Mouse (Mus musculus) lung, embryonic 16.5 days (tissue): ENCODE data around the gene Thsd4. TPM values are rescaled to one million over a fixed set of nuclear protein-coding genes. Genes with fewer than 3 reads are reported as not detected.

Source experiments
- ATAC-seq: fragments of 200-750 bp; cut with Nextera tagmentation; 2 replicates; pipeline ENCODE4 v1.8.0; 2017; ENCODE audit warnings: low read depth, mild to moderate bottlenecking, moderate library complexity
- H3K27ac ChIP-seq: fragments of 300-500 bp; sonication (generic); 2 replicates; pipeline ENCODE4 v1.5.1; 2014; ENCODE audit warnings: mild to moderate bottlenecking, control low read depth, low read length
- H3K27me3 ChIP-seq: fragments of 300-500 bp; sonication (generic); 2 replicates; pipeline ENCODE4 v1.6.1; 2014; ENCODE audit warnings: low read depth, low read length, mixed read lengths; ENCODE audit not compliant: control insufficient read depth, insufficient read depth
- H3K36me3 ChIP-seq: fragments of 300-500 bp; sonication (generic); 2 replicates; pipeline ENCODE4 v1.6.1; 2014; ENCODE audit warnings: low read length; ENCODE audit not compliant: control insufficient read depth, insufficient read depth
- H3K4me1 ChIP-seq: fragments of 300-500 bp; sonication (generic); replicated peaks from 2 replicates; pipeline ENCODE4 v1.6.1; 2014; ENCODE audit warnings: low read length, mixed read lengths; ENCODE audit not compliant: control insufficient read depth, insufficient read depth
- H3K4me2 ChIP-seq: fragments of 300-500 bp; sonication (generic); 2 replicates; pipeline ENCODE4 v1.6.1; 2014; ENCODE audit warnings: low read depth, low read length, control low read depth
- H3K4me3 ChIP-seq: fragments of 300-500 bp; sonication (generic); 2 replicates; pipeline ENCODE4 v1.5.1; 2014; ENCODE audit warnings: mild to moderate bottlenecking, low read length, control low read depth
- H3K9ac ChIP-seq: fragments of 300-500 bp; sonication (generic); 2 replicates; pipeline ENCODE4 v1.6.1; 2014; ENCODE audit warnings: low read length, control low read depth
- H3K9me3 ChIP-seq: fragments of 300-500 bp; sonication (generic); 2 replicates; pipeline ENCODE4 v1.6.1; 2016; ENCODE audit warnings: low read length; ENCODE audit not compliant: control insufficient read depth
- WGBS: fragments of 180-500 bp; shearing (Covaris S2); extraction: QIAGEN DNeasy Blood & Tissue Kit; methylation state at CpG from one replicate; pipeline ENCODE4 v1.1.7; 2014; 5-methylcytosine and 5-hydroxymethylcytosine counted together
- polyA plus RNA-seq: library from polyadenylated mRNA; unstranded; fragments of >200 nt; fragmentation: Nextera tagmentation; extraction: Ambion mirVana; gene quantifications from 2 replicates; pipeline ENCODE4 v1.2.1, GENCODE M21; 2015

Thsd4 gene
- polyA plus RNA-seq, 1 experiment from 2014 or later, result 6.4 TPM

DNA sequence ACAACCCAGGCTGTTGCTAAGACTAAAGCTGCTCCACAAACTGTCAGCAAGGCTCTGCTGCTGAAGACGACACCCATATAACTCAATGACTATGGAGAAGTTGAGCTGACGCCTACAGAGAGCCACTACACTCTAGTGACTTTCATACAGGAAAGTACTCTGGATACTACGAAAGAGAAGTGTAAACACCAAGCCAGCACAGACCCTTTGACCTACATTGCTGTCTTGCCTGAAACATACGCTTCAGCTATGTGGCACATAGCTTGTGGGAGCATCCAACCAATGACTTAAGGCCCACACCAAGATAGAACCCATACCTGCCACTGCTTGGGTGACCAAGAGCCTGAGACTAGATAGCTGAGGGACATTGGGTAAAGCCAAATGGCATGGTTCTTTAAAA, 141.3 kb downstream of the Thsd4 start:
- Histone ChIP-seq H3K4me3 (no peak overlapping the region), H3K4me1 (peaks cover 5% of the 10 kb centered on the region; the same call in 1 of the 2 replicates), H3K9ac (no peak overlapping the region), H3K9me3 (no peaks in the 10 kb centered on the region), H3K36me3 (no peaks in the 10 kb centered on the region), H3K4me2 (no peak overlapping the region), H3K27me3 (no peaks in the 10 kb centered on the region), H3K27ac (no peak overlapping the region)
- ATAC-seq, result no peak
- WGBS, result 69% methylated on average over 4 of the region's 4 CpGs

DNA sequence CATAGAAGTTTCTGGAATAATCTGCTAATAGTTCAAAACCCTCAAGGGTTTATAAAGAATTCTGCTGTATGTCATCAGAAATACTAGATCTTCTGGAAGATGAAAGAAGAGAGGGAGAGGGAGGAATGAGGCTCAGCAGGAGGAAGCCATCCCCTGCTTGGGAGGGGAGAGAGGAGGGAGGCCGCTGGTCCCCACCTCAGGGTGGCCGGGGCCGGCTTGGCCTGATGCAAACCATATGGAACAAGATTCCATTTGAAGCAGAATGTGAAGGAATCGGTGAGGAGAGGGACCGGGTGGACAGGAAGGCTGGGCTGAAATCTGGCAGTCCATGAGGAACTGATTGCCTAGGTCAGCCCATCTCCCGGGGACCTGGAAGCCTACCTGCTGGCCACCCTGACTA, 143.6 kb downstream of the Thsd4 start:
- 55% methylated on average over 6 of the region's 6 CpGs for WGBS
- Histone ChIP-seq H3K36me3 (no peaks in the 10 kb centered on the region), H3K4me1 (peaks cover 9% of the 10 kb centered on the region; the same call in 1 of the 2 replicates), H3K27me3 (no peaks in the 10 kb centered on the region), H3K4me2 (no peak overlapping the region), H3K9me3 (no peaks in the 10 kb centered on the region), H3K4me3 (no peak overlapping the region), H3K9ac (no peak overlapping the region), H3K27ac (no peak overlapping the region)
- no peak for ATAC-seq

DNA sequence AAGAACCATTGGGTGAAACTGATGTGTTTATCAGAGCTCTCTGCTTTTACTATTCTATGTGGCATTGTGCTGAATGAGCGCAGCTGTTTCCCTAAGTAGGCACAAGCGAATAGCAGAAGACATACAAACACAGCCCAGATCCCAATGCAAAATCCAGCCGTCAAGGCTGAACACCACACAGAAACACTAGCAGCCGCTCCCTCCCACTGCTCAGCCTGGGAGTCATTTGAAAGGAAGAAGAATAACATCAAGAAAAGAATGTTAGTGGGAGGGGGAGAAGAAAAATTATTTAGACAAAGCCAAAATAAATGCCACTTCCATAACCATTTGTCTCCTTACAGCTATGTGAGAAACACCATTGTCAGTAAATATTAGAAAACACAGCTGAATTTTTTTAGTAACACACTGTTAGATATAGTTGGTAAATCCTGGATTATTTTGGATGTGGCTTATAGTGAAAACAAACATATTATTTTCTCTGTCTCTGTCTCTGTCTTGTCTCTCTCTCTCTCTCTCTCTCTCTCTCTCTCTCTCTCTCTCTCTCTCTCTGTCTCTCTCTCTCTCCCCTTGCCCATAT, 148.6 kb downstream of the Thsd4 start:
- peaks cover 19% of the 10 kb centered on the region for H3K4me1 ChIP-seq
- H3K9ac ChIP-seq, result no peak overlapping the region
- H3K27me3 ChIP-seq, result no peaks in the 10 kb centered on the region
- no peak overlapping the region for H3K4me3 ChIP-seq
- 49% methylated on average over 4 of the region's 4 CpGs for WGBS
- no peaks in the 10 kb centered on the region for H3K9me3 ChIP-seq
- peak; percentile 91 for ATAC-seq
- no peak overlapping the region for H3K4me2 ChIP-seq
- H3K36me3 ChIP-seq, result no peaks in the 10 kb centered on the region
- peak overlapping the region; percentile 67 for H3K27ac ChIP-seq

DNA sequence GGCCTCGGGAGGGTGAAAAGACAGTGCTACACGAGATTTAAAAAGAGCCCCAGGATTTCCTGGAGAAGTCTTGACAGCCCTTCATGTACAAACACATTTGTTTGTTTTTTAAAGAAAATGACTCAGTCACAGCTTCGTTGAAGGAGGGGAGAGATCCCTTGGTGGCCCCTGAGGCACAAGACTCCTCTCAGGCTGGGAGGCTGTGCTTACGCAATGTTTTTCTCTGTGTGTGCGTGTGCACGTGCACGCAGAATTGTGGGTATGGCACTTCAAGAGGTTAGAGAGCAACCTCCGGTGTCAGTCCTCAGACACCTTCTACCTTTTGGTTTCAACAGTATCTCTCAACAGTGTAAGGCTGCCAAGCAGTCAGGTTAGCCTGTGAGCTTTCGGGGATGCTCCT, 153.3 kb downstream of the Thsd4 start:
- Histone ChIP-seq H3K4me3 (no peak overlapping the region), H3K27ac (no peak overlapping the region), H3K27me3 (no peaks in the 10 kb centered on the region), H3K9me3 (no peaks in the 10 kb centered on the region), H3K9ac (no peak overlapping the region), H3K4me1 (peaks cover 20% of the 10 kb centered on the region), H3K36me3 (no peaks in the 10 kb centered on the region), H3K4me2 (no peak overlapping the region)
- no peak for ATAC-seq
- 34% methylated on average over 9 of the region's 9 CpGs for WGBS

DNA sequence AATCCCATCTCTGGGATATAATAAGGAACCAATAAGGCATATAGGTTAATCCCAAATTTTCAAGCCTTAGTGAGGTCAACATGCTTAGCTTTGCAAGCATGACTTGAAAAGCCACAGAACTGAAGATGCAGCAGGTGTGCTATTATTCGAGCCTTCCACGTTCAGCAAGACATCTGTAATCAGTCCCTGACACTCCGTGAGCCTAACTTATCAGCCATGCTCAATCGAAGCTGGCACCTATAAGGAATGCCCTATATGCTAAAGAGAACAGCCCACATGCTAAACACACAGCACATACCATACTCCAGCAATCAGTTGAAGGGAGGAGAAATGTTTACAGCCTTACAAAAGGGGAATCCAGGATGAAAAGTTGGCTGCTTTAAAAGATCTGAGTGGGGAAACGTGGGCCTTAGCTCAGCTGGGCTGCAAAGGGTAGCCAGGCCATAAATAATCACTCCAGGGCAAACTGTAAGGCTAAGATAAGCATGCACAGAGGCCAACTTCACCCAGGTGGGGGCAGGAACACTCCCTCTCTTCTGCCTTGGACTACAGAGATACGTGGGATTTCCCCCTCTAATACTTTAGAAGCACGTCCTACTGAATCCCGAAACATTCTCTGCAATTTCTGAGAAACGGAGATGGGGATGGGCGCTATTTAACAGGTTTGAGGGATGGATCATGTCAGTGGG, 154.1 kb downstream of the Thsd4 start:
- Histone ChIP-seq H3K9me3 (no peaks in the 10 kb centered on the region), H3K4me2 (no peak overlapping the region), H3K36me3 (no peaks in the 10 kb centered on the region), H3K9ac (no peak overlapping the region), H3K27ac (no peak overlapping the region), H3K27me3 (no peaks in the 10 kb centered on the region), H3K4me1 (peaks cover 17% of the 10 kb centered on the region), H3K4me3 (no peak overlapping the region)
- WGBS, result 59% methylated on average over 10 of the region's 10 CpGs
- ATAC-seq, result no peak

DNA sequence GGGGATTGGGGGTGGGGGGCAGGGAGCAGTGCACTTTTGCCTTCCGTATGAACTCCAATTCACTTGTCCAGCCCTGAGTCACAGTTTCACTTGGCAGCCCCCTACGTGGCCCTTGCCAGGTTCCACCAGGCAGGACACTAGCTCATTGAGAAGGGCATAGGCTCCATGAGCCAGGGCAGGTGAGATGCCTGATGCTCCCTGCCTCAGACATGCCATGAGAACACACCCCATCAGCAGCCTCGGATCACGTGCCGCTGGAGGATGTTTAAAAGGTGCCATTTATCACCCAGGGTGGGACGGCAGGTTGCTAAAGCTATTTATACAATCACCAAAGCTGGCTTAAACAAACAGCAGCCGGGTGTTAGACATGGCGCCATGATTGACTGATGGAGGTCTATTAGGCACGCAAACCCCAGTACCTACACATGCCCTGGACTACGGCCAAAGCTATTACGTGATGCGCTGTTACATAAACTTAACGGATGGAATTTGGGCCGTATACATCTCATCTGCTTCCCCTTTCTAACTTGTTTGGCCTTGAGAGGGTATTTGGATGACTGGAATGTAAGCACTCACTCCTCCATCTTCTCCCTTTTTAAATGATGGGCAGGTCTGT, 157.6 kb downstream of the Thsd4 start:
- H3K27ac ChIP-seq, result no peak overlapping the region
- no peaks in the 10 kb centered on the region for H3K27me3 ChIP-seq
- 16% methylated on average over 14 of the region's 14 CpGs for WGBS
- H3K4me3 ChIP-seq, result no peak overlapping the region
- H3K4me1 ChIP-seq, result peaks cover 12% of the 10 kb centered on the region
- no peak overlapping the region for H3K9ac ChIP-seq
- no peak overlapping the region for H3K4me2 ChIP-seq
- no peaks in the 10 kb centered on the region for H3K36me3 ChIP-seq
- ATAC-seq, result 0 out of 2 replicates have a peak, but pooled peaks have one; percentile 30
- no peaks in the 10 kb centered on the region for H3K9me3 ChIP-seq

DNA sequence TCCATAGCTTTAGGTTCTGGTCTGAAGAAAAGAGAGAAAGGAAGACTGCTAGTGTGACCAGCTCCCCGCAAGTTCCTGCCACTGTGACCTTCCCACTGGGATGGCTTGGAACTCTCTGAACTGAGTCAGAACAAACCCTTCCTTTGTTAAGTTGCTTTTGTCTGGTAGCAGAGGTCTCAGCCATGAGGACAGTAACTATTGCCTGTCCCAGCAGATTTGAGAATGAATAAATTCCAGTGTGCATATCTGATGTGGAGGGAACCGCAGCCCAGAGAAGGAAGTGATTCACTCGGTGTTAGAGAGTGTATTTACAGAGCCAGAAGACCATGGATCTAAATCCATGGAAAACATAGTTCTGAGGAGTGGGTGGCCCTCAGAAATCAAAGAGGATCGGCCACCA, 169.5 kb downstream of the Thsd4 start:
- WGBS, result 73% methylated on average over 4 of the region's 4 CpGs
- H3K27ac ChIP-seq, result no peak overlapping the region
- H3K4me1 ChIP-seq, result peaks cover 8% of the 10 kb centered on the region
- H3K9ac ChIP-seq, result no peak overlapping the region
- no peaks in the 10 kb centered on the region for H3K36me3 ChIP-seq
- no peaks in the 10 kb centered on the region for H3K9me3 ChIP-seq
- no peaks in the 10 kb centered on the region for H3K27me3 ChIP-seq
- no peak for ATAC-seq
- H3K4me3 ChIP-seq, result no peak overlapping the region
- no peak overlapping the region for H3K4me2 ChIP-seq

DNA sequence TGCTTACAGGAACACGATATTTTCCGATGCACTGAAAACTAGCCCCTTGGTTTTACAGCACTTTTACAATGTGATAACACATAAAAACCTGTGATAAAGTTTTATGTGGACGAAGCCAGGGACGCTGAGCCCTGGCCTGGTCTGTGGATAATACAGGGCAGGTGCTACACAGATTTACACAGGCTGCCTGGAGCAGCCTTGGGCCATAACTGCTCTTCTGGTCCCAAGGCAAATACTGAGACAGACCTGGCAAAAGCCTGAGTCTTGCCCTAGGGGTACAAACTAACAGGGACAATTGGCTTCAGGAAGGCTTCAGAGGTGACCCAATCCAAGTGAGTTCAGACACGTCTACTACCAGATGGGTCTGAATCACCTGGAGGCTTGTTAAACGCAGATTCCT, 170.7 kb downstream of the Thsd4 start:
- Histone ChIP-seq H3K27ac (no peak overlapping the region), H3K27me3 (no peaks in the 10 kb centered on the region), H3K4me3 (no peak overlapping the region), H3K4me1 (peaks cover 10% of the 10 kb centered on the region), H3K4me2 (no peak overlapping the region), H3K9me3 (no peaks in the 10 kb centered on the region), H3K9ac (no peak overlapping the region), H3K36me3 (no peaks in the 10 kb centered on the region)
- ATAC-seq, result no peak
- WGBS, result 88% methylated on average over 6 of the region's 6 CpGs

DNA sequence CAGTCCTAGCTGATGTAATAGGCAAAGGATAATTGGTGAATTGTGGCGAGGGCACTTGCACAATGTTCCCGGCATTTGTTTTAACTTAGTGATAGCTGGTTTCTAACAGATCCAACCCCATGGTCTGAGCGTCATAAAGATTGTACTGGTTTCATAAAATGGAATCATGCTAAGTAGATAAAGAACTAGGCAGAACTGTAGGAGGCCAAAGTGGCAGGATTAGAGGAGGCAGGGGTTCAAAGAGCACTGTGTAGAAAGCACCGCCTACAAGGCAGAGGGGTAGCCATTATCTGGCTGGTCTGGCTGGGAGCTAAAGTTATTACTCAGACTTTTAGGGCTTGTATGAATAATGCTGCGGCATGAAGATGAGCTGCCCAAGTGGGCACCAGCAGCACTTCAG, 185.7 kb downstream of the Thsd4 start:
- no peaks in the 10 kb centered on the region for H3K36me3 ChIP-seq
- H3K27ac ChIP-seq, result no peak overlapping the region
- H3K4me1 ChIP-seq, result no peaks in the 10 kb centered on the region; the same call in none of the 2 replicates
- H3K27me3 ChIP-seq, result no peaks in the 10 kb centered on the region
- H3K9ac ChIP-seq, result no peak overlapping the region
- no peaks in the 10 kb centered on the region for H3K9me3 ChIP-seq
- whole genome bisulfite sequencing, result 92% methylated on average over 5 of the region's 5 CpGs
- H3K4me3 ChIP-seq, result no peak overlapping the region
- no peak for ATAC-seq
- H3K4me2 ChIP-seq, result no peak overlapping the region
